Mouse (Mus musculus) neural tube, embryonic 11.5 days (tissue): ENCODE data around the gene Krt71. TPM values are rescaled to one million over a fixed set of nuclear protein-coding genes. Genes with fewer than 3 reads are reported as not detected.

Experiments
- ATAC-seq: fragments of 200-750 bp; cut with Nextera tagmentation; 2 replicates; pipeline ENCODE4 v1.8.0; 2017; ENCODE audit warnings: moderate number of reproducible peaks, mild to moderate bottlenecking, moderate TSS enrichment, moderate library complexity; ENCODE audit not compliant: insufficient read depth, low FRiP score, low TSS enrichment
- DNase-seq: peaks from one replicate; pipeline ENCODE4 v3.0.0-alpha.2; 2015; ENCODE audit warnings: low spot score
- H3K27ac ChIP-seq: fragments of 300-500 bp; sonication (generic); 2 replicates; pipeline ENCODE4 v1.5.1; 2014; ENCODE audit warnings: low read depth, mild to moderate bottlenecking, low read length
- H3K27me3 ChIP-seq: fragments of 300-500 bp; sonication (generic); 2 replicates; pipeline ENCODE4 v1.6.1; 2014; ENCODE audit warnings: mild to moderate bottlenecking, low read length, mixed read lengths; ENCODE audit not compliant: control insufficient read depth, insufficient read depth
- H3K36me3 ChIP-seq: fragments of 300-500 bp; sonication (generic); 2 replicates; pipeline ENCODE4 v1.6.1; 2014; ENCODE audit warnings: mild to moderate bottlenecking, low read length, moderate library complexity, mixed read lengths; ENCODE audit not compliant: control insufficient read depth, insufficient read depth
- H3K4me1 ChIP-seq: fragments of 300-500 bp; sonication (generic); 2 replicates; pipeline ENCODE4 v1.6.1; 2014; ENCODE audit warnings: low read length, mixed read lengths; ENCODE audit not compliant: control insufficient read depth, insufficient read depth
- H3K4me2 ChIP-seq: fragments of 300-500 bp; sonication (generic); 2 replicates; pipeline ENCODE4 v1.6.1; 2014; ENCODE audit warnings: low read depth, mild to moderate bottlenecking, moderate library complexity
- H3K4me3 ChIP-seq: fragments of 300-500 bp; sonication (generic); 2 replicates; pipeline ENCODE4 v1.5.1; 2014; ENCODE audit warnings: low read depth, low read length
- H3K9ac ChIP-seq: fragments of 300-500 bp; sonication (generic); 2 replicates; pipeline ENCODE4 v1.6.1; 2014; ENCODE audit warnings: mild to moderate bottlenecking, low read length
- H3K9me3 ChIP-seq: fragments of 300-500 bp; sonication (generic); 2 replicates; pipeline ENCODE4 v1.6.1; 2016; ENCODE audit warnings: low read length; ENCODE audit not compliant: control insufficient read depth
- WGBS: fragments of 180-500 bp; shearing (Covaris S2); extraction: QIAGEN DNeasy Blood & Tissue Kit; methylation state at CpG from one replicate; pipeline ENCODE4 v1.1.7; 2014; 5-methylcytosine and 5-hydroxymethylcytosine counted together
- polyA plus RNA-seq: library from polyadenylated mRNA; unstranded; fragments of >200 nt; fragmentation: Nextera tagmentation; extraction: Ambion mirVana; gene quantifications from 2 replicates; pipeline ENCODE4 v1.2.1, GENCODE M21; 2014

Krt71 gene
- not detected in 2 replicates for polyA plus RNA-seq

GRCm38 (mm10) chr15:101742711-101743110 lies at the start of gene Krt71:
Gene Krt71, minus strand, starts transcription at chr15:101743109.
- no peak for DNase-seq
- H3K27ac ChIP-seq = no peak within 1 kb of the TSS
- no peaks in the 10 kb centered on the region for H3K9me3 ChIP-seq
- no peaks in the 10 kb centered on the region for H3K36me3 ChIP-seq
- ATAC-seq = no peak
- no peak within 1 kb of the TSS for H3K9ac ChIP-seq
- WGBS = 59% methylated on average over 14 of the region's 14 CpGs
- H3K4me1 ChIP-seq = no peaks in the 10 kb centered on the region
- H3K4me3 ChIP-seq = no peak within 1 kb of the TSS
- H3K4me2 ChIP-seq = no peak within 1 kb of the TSS
- no peaks in the 10 kb centered on the region for H3K27me3 ChIP-seq

- H3K4me3 ChIP-seq = no peak overlapping the region
- H3K4me1 ChIP-seq = no peaks in the 10 kb centered on the region
- 34% methylated on average over 3 of the region's 3 CpGs for WGBS
- no peak for ATAC-seq
- H3K36me3 ChIP-seq = no peaks in the 10 kb centered on the region
- no peak overlapping the region for H3K27ac ChIP-seq
- DNase-seq = no peak
- no peak overlapping the region for H3K4me2 ChIP-seq
- H3K27me3 ChIP-seq = no peaks in the 10 kb centered on the region
- H3K9me3 ChIP-seq = no peaks in the 10 kb centered on the region
- no peak overlapping the region for H3K9ac ChIP-seq
These were observed 48.0 kb upstream of the Krt71 start for GRCm38 (mm10) chr15:101790867-101791266.

GRCm38 (mm10) chr15:101786360-101786759 lies 43.5 kb upstream of the Krt71 start, which contains the start of gene Krt72:
Gene Krt72, minus strand, starts transcription at chr15:101786460.
- Histone ChIP-seq H3K27me3 (no peaks in the 10 kb centered on the region), H3K27ac (no peak within 1 kb of the TSS), H3K4me2 (no peak within 1 kb of the TSS), H3K9me3 (no peaks in the 10 kb centered on the region), H3K4me1 (no peaks in the 10 kb centered on the region), H3K9ac (no peak within 1 kb of the TSS), H3K4me3 (no peak within 1 kb of the TSS), H3K36me3 (no peaks in the 10 kb centered on the region)
- 90% methylated on average over 18 of the region's 18 CpGs for WGBS
- DNase-seq (no peak), ATAC-seq (no peak)

GRCm38 (mm10) chr15:101773420-101773819 lies 30.5 kb upstream of the Krt71 start:
- no peak overlapping the region for H3K9ac ChIP-seq
- no peaks in the 10 kb centered on the region for H3K9me3 ChIP-seq
- no peaks in the 10 kb centered on the region for H3K36me3 ChIP-seq
- no peak for DNase-seq
- H3K27ac ChIP-seq = no peak overlapping the region
- H3K4me3 ChIP-seq = no peak overlapping the region
- H3K4me1 ChIP-seq = no peaks in the 10 kb centered on the region
- H3K4me2 ChIP-seq = no peak overlapping the region
- H3K27me3 ChIP-seq = no peaks in the 10 kb centered on the region
- WGBS = 84% methylated on average over 10 of the region's 10 CpGs
- ATAC-seq = no peak

- DNase-seq (peak; percentile 92), ATAC-seq (peak; percentile 61; the same call in 1 of the 2 replicates)
- Histone ChIP-seq H3K27ac (no peak overlapping the region), H3K27me3 (no peaks in the 10 kb centered on the region), H3K4me3 (no peak overlapping the region), H3K9me3 (no peaks in the 10 kb centered on the region), H3K9ac (no peak overlapping the region), H3K36me3 (no peaks in the 10 kb centered on the region), H3K4me1 (no peaks in the 10 kb centered on the region), H3K4me2 (no peak overlapping the region)
- 9% methylated on average over 5 of the region's 5 CpGs for WGBS
These were observed 29.8 kb upstream of the Krt71 start for GRCm38 (mm10) chr15:101772711-101773081.

GRCm38 (mm10) chr15:101772080-101772710 lies 29.3 kb upstream of the Krt71 start:
- 71% methylated on average over 5 of the region's 5 CpGs for WGBS
- H3K36me3 ChIP-seq = no peaks in the 10 kb centered on the region

GRCm38 (mm10) chr15:101770226-101770625 lies 27.3 kb upstream of the Krt71 start:
- Histone ChIP-seq H3K27me3 (no peaks in the 10 kb centered on the region), H3K4me1 (no peaks in the 10 kb centered on the region), H3K27ac (no peak overlapping the region), H3K9ac (no peak overlapping the region), H3K9me3 (no peaks in the 10 kb centered on the region), H3K4me2 (no peak overlapping the region), H3K4me3 (no peak overlapping the region), H3K36me3 (no peaks in the 10 kb centered on the region)
- DNase-seq (no peak), ATAC-seq (no peak)
- WGBS = 69% methylated on average over 8 of the region's 8 CpGs

More at GRCm38 (mm10) chr15:101772080-101772710, 29.3 kb upstream of the Krt71 start:
- no peak overlapping the region for H3K4me2 ChIP-seq
- no peak overlapping the region for H3K27ac ChIP-seq
- no peak overlapping the region for H3K4me3 ChIP-seq
- DNase-seq = peak; percentile 31
- no peak for ATAC-seq
- H3K9ac ChIP-seq = no peak overlapping the region; the same call in 1 of the 2 replicates
- H3K4me1 ChIP-seq = no peaks in the 10 kb centered on the region
- H3K27me3 ChIP-seq = no peaks in the 10 kb centered on the region
- no peaks in the 10 kb centered on the region for H3K9me3 ChIP-seq

GRCm38 (mm10) chr15:101737786-101738185 lies 5.1 kb downstream of the Krt71 start:
- DNase-seq = no peak

GRCm38 (mm10) chr15:101730653-101731052 lies 12.3 kb downstream of the Krt71 start:
- no peaks in the 10 kb centered on the region for H3K27me3 ChIP-seq
- no peak overlapping the region for H3K9ac ChIP-seq

More at GRCm38 (mm10) chr15:101737786-101738185, 5.1 kb downstream of the Krt71 start:
- Histone ChIP-seq H3K4me3 (no peak overlapping the region), H3K4me2 (no peak overlapping the region), H3K27me3 (no peaks in the 10 kb centered on the region), H3K4me1 (no peaks in the 10 kb centered on the region), H3K36me3 (no peaks in the 10 kb centered on the region), H3K27ac (no peak overlapping the region), H3K9me3 (no peaks in the 10 kb centered on the region), H3K9ac (no peak overlapping the region)
- no peak for ATAC-seq
- 78% methylated on average over 7 of the region's 7 CpGs for WGBS

More at GRCm38 (mm10) chr15:101730653-101731052, 12.3 kb downstream of the Krt71 start:
- no peak overlapping the region for H3K4me2 ChIP-seq
- no peaks in the 10 kb centered on the region for H3K9me3 ChIP-seq
- no peaks in the 10 kb centered on the region for H3K36me3 ChIP-seq
- no peak for ATAC-seq
- no peak for DNase-seq
- no peak overlapping the region for H3K27ac ChIP-seq
- H3K4me1 ChIP-seq = no peaks in the 10 kb centered on the region
- H3K4me3 ChIP-seq = no peak overlapping the region
